Mouse (Mus musculus): Measurements from ENCODE around the gene Vps36. TPM values are rescaled to one million over a fixed set of nuclear protein-coding genes. Genes with fewer than 3 reads are reported as not detected.

The Vps36 gene
- polyA plus RNA-seq, 1 experiment: 12.8 TPM

DNA sequence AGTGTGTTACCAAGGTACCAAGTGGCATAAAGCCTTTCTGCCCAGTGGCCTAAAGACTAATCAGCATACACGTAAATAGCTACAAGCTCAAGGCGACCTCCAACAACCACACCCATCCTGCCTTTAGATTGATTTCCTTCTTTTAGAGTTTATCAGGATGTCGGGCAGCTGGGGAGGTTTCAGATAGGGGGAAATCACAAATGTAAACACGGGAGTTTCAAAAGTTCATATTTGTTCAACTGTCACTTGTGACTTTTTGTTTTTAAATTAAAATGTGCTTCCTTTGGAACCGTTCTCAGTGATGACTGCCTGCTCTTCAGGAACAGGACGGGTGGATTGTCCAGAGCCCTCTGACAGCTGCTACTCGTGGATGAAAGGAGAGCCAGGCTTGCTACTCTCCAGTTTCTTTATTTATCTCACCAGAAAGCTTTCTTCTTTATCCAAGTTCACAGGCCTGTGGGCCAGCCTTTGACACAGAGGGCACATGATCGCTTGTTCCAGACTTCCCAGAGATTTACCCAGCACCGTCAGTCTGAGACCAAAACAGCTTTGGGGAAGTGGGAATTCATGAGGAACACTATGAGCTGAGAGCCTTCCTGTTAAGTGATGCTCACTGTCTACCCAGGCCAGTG is 67.6 kb downstream of the Vps36 start:
- no peak for TF ChIP-seq GATA1 (IDR thresholded peaks at IDR 0.05; ENCODE audit: low read length)

DNA sequence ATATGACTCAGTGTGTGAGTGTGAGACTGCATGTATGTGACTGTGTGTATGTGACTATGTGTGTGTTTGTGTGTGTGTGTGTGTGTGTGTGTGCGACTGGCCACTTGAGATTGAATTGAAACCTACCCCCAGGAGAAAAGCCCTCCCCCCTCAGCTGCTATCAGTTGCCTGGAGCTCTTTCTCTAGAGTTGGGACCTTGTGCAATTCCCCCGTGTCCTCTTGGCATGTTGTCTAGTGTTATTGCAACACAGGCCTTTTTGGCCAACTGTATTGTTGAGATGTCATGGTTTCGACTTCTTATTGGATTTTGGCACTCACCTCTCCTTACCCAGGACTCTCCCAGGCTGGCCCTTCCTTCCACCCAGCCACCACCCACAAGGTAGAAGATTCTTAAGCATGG is 69.7 kb downstream of the Vps36 start:
- no peak for TF ChIP-seq GATA1 (IDR thresholded peaks at IDR 0.05; ENCODE audit: low read length)

DNA sequence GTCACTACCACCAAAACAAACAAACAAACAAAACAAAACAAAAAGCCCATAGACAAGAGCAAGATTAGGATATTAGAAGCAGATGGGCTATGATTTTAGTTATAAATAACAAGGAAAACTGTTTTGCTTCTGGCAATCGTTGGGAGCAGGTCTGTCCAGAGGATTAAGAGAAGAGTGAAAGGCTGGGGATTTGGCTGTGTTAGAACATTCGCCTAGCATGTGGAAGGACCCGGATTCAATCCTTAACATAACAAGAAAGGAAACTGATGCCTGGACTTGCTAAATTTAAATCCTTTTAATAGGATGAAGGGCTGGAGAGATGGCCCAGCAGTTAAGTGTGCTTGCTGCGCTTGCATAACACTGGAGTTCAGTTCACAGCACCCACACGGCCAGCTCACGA is 71.7 kb downstream of the Vps36 start:
- TF ChIP-seq GATA1 (IDR thresholded peaks at IDR 0.05; ENCODE audit: low read length): no peak

DNA sequence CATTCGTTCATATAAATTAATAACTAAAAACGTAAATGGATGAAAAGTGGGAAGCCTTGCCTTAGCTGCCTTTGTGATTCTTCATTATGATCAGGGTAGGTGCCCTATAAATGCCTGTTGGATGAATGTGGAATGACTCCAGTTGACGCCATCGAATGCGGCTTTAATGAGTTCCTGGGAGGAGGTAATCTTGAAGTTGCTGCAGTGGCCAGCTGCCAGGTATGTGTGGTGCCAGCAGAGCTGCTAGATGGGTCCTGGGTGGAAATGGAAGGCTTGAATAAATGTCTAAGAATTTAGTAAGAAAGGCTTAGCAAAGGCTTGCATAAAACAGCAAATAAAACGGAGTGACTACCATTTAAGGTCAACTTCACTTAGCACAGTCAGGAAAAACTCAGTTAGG is 72.2 kb downstream of the Vps36 start:
- TF ChIP-seq GATA1 (IDR thresholded peaks at IDR 0.05; ENCODE audit: low read length): no peak

DNA sequence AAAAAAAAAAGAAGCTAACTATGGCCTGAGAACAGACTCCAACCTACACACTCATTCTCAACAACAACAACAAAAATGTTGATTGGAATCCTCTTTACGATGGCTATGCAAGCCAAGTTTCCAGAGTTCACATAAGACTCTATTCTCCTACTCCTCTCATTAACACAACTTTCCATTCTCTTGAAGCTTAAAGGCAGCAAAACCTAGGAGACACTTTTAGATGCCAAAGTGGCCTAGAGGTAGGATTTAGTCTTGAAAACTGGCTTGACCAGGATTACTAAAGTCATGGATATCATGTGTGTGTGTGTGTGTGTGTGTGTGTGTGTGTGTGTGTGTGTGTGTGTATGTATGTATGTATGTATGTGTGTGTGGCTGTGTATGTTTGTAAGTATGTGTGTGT is 72.6 kb downstream of the Vps36 start:
- no peak for TF ChIP-seq GATA1 (IDR thresholded peaks at IDR 0.05; ENCODE audit: low read length)

DNA sequence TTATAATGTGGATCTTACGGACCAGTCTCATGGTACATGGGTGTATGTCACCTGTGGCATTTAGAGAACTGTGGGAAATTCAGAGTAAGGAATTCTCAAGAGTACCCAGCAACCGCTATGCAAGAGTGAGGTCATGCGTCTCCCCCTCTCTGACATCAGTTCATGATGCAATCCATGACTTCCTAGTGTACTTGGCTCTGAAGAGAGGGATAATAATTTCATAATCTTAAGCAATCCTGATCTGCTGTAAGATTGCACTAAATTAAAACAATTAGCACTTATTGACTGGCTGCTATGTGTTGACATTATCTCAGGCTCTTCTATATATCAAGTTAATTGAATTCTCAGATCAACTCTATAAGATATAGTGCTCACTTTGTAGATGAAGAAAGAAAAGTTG is 74.2 kb downstream of the Vps36 start:
- no peak for TF ChIP-seq GATA1 (IDR thresholded peaks at IDR 0.05; ENCODE audit: low read length)

Other genes with a start within 250 kb of the Vps36 start
- gene Defb13, start 246.0 kb upstream of the Vps36 start, polyA plus RNA-seq (2012): not detected in 2 replicates
- not detected in 2 replicates for gene Fam90a1a, start 234.1 kb upstream of the Vps36 start, polyA plus RNA-seq (2012)
- gene Ccdc70, start 223.0 kb upstream of the Vps36 start, polyA plus RNA-seq (2012): not detected in 2 replicates
- gene Atp7b, start 132.5 kb upstream of the Vps36 start, polyA plus RNA-seq (2012): 15.2 and 15.5 TPM in 2 replicates
- 0.48 and 0.80 TPM in 2 replicates for gene Alg11, start 132.1 kb upstream of the Vps36 start, polyA plus RNA-seq (2012)
- gene Nek5, start 67.8 kb upstream of the Vps36 start, polyA plus RNA-seq (2012): not detected in 2 replicates
- 2.5 and 3.1 TPM in 2 replicates for gene Nek3, start 26.4 kb upstream of the Vps36 start, polyA plus RNA-seq (2012)
- gene Ckap2, start 7.0 kb upstream of the Vps36 start, polyA plus RNA-seq (2012): 6.7 and 10.0 TPM in 2 replicates
- not detected in 2 replicates for gene Thsd1, start 34.5 kb downstream of the Vps36 start, polyA plus RNA-seq (2012)
- gene Tpte, start 90.6 kb downstream of the Vps36 start, polyA plus RNA-seq (2012): not detected in 2 replicates
- 10.1 and 11.3 TPM in 2 replicates for gene Slc25a15, start 205.8 kb downstream of the Vps36 start, polyA plus RNA-seq (2012)
- 1.3 and 2.0 TPM in 2 replicates for gene Mrps31, start 218.6 kb downstream of the Vps36 start, polyA plus RNA-seq (2012)

All from G1E-ER4 (cell line).